Mouse (Mus musculus) liver, embryonic 16.5 days (tissue): Measurements from ENCODE around the gene Ypel5. TPM values are rescaled to one million over a fixed set of nuclear protein-coding genes. Genes with fewer than 3 reads are reported as not detected.

Experiments
- ATAC-seq: fragments of 200-750 bp; cut with Nextera tagmentation; 2 replicates; pipeline ENCODE4 v1.8.0; 2017; ENCODE audit warnings: low read depth, mild to moderate bottlenecking, moderate number of reproducible peaks, moderate library complexity
- H3K27ac ChIP-seq: fragments of 300-500 bp; sonication (generic); 2 replicates; pipeline ENCODE4 v1.5.1; 2014; ENCODE audit warnings: mild to moderate bottlenecking, low read length
- H3K27me3 ChIP-seq: fragments of 300-500 bp; sonication (generic); 2 replicates; pipeline ENCODE4 v1.6.1; 2014; ENCODE audit warnings: low read depth, low read length, mixed read lengths; ENCODE audit not compliant: control insufficient read depth, insufficient read depth
- H3K36me3 ChIP-seq: fragments of 300-500 bp; sonication (generic); 2 replicates; pipeline ENCODE4 v1.6.1; 2014; ENCODE audit warnings: mild to moderate bottlenecking; ENCODE audit not compliant: control insufficient read depth, insufficient read depth
- H3K4me1 ChIP-seq: fragments of 300-500 bp; sonication (generic); 2 replicates; pipeline ENCODE4 v1.6.1; 2014; ENCODE audit warnings: low read depth, low read length, mixed read lengths; ENCODE audit not compliant: control insufficient read depth
- H3K4me2 ChIP-seq: fragments of 300-500 bp; sonication (generic); 2 replicates; pipeline ENCODE4 v1.6.1; 2014; ENCODE audit warnings: low read depth, low read length, mixed read lengths
- H3K4me3 ChIP-seq: fragments of 300-500 bp; sonication (generic); 2 replicates; pipeline ENCODE4 v1.5.1; 2014; ENCODE audit warnings: low read depth, mild to moderate bottlenecking, low read length
- H3K9ac ChIP-seq: fragments of 300-500 bp; sonication (generic); 2 replicates; pipeline ENCODE4 v1.6.1; 2014; ENCODE audit warnings: low read depth, low read length
- H3K9me3 ChIP-seq: fragments of 300-500 bp; sonication (generic); replicated peaks from 2 replicates; pipeline ENCODE4 v1.6.1; 2016; ENCODE audit warnings: low read length; ENCODE audit not compliant: control insufficient read depth
- WGBS: fragments of 180-500 bp; shearing (Covaris S2); extraction: QIAGEN DNeasy Blood & Tissue Kit; methylation state at CpG from one replicate; pipeline ENCODE4 v1.1.7; 2014; ENCODE audit not compliant: insufficient replicate concordance; 5-methylcytosine and 5-hydroxymethylcytosine counted together
- polyA plus RNA-seq: library from polyadenylated mRNA; unstranded; fragments of >200 nt; fragmentation: Nextera tagmentation; extraction: Ambion mirVana; gene quantifications from 2 replicates; pipeline ENCODE4 v1.2.1, GENCODE M21; 2015

Ypel5 gene
- polyA plus RNA-seq, 1 experiment from 2014 or later = 88.3 TPM

GRCm38 (mm10) chr17:72891556-72891955 is 55.3 kb downstream of the Ypel5 start:
- H3K4me3 ChIP-seq = no peak overlapping the region
- H3K4me1 ChIP-seq = no peaks in the 10 kb centered on the region
- H3K27me3 ChIP-seq = no peaks in the 10 kb centered on the region
- H3K9ac ChIP-seq = no peak overlapping the region
- H3K27ac ChIP-seq = no peak overlapping the region
- no peak overlapping the region for H3K4me2 ChIP-seq
- H3K36me3 ChIP-seq = no peaks in the 10 kb centered on the region
- 61% methylated on average over 6 of the region's 6 CpGs for WGBS
- no peak for ATAC-seq
- H3K9me3 ChIP-seq = no peaks in the 10 kb centered on the region

- Histone ChIP-seq H3K4me3 (no peak overlapping the region), H3K27ac (no peak overlapping the region), H3K36me3 (no peaks in the 10 kb centered on the region), H3K9me3 (no peaks in the 10 kb centered on the region), H3K4me1 (no peaks in the 10 kb centered on the region), H3K9ac (no peak overlapping the region), H3K4me2 (no peak overlapping the region), H3K27me3 (no peaks in the 10 kb centered on the region)
- ATAC-seq = no peak
- 71% methylated on average over 3 of the region's 3 CpGs for WGBS
Observed at GRCm38 (mm10) chr17:72895506-72895905, 59.3 kb downstream of the Ypel5 start.

- H3K9me3 ChIP-seq = no peaks in the 10 kb centered on the region
- 64% methylated on average over 7 of the region's 7 CpGs for WGBS
- H3K9ac ChIP-seq = no peak overlapping the region
- H3K4me3 ChIP-seq = no peak overlapping the region
- no peaks in the 10 kb centered on the region for H3K4me1 ChIP-seq
- ATAC-seq = no peak
- H3K27me3 ChIP-seq = no peaks in the 10 kb centered on the region
- H3K36me3 ChIP-seq = no peaks in the 10 kb centered on the region
- no peak overlapping the region for H3K27ac ChIP-seq
- H3K4me2 ChIP-seq = no peak overlapping the region
Observed at GRCm38 (mm10) chr17:72897076-72897475, 60.8 kb downstream of the Ypel5 start.

- no peak overlapping the region for H3K4me2 ChIP-seq
- no peak overlapping the region for H3K4me3 ChIP-seq
- no peaks in the 10 kb centered on the region for H3K27me3 ChIP-seq
- ATAC-seq = no peak
- H3K27ac ChIP-seq = no peak overlapping the region
- no peak overlapping the region for H3K9ac ChIP-seq
- WGBS = 66% methylated on average over 5 of the region's 5 CpGs
- no peaks in the 10 kb centered on the region for H3K4me1 ChIP-seq
- H3K36me3 ChIP-seq = no peaks in the 10 kb centered on the region
- no peaks in the 10 kb centered on the region for H3K9me3 ChIP-seq
Observed at GRCm38 (mm10) chr17:72897961-72898360, 61.7 kb downstream of the Ypel5 start.

GRCm38 (mm10) chr17:72898775-72899174 is 62.5 kb downstream of the Ypel5 start:
- Histone ChIP-seq H3K27me3 (no peaks in the 10 kb centered on the region), H3K9ac (no peak overlapping the region), H3K4me1 (no peaks in the 10 kb centered on the region), H3K9me3 (no peaks in the 10 kb centered on the region), H3K36me3 (no peaks in the 10 kb centered on the region), H3K4me2 (no peak overlapping the region), H3K4me3 (no peak overlapping the region), H3K27ac (no peak overlapping the region)
- ATAC-seq = no peak
- 60% methylated on average over 3 of the region's 3 CpGs for WGBS

Other genes starting within 250 kb of the Ypel5 start
- 0.07 TPM in 1 of 2 replicates, not detected in the other for gene Alk, start 231.8 kb upstream of the Ypel5 start, polyA plus RNA-seq
- 0.78 and 0.80 TPM in 2 replicates for gene Lbh, start 81.9 kb downstream of the Ypel5 start, polyA plus RNA-seq